Mouse (Mus musculus) fat pad, adult 2 months (tissue): ENCODE data around the gene Prpf18.
"Not testable (repeated sequence)": the region's sequence is repeated elsewhere in the genome, so short reads cannot be mapped to it uniquely, and the experiment has no call there.

Source experiments
- DNase-seq: peaks from one replicate; pipeline ENCODE4 v3.0.0-alpha.2; 2011; ENCODE audit warnings: low read depth, low spot score; ENCODE audit errors: extremely low read depth

Prpf18 gene

GRCm38 (mm10) chr2:4615014-4615546, 36.8 kb downstream of the Prpf18 start:
- no peak for DNase-seq

- not testable (repeated sequence) for DNase-seq
Observed at GRCm38 (mm10) chr2:4614276-4614929, 37.5 kb downstream of the Prpf18 start.

GRCm38 (mm10) chr2:4611704-4612103, 40.2 kb downstream of the Prpf18 start:
- no peak for DNase-seq

DNA sequence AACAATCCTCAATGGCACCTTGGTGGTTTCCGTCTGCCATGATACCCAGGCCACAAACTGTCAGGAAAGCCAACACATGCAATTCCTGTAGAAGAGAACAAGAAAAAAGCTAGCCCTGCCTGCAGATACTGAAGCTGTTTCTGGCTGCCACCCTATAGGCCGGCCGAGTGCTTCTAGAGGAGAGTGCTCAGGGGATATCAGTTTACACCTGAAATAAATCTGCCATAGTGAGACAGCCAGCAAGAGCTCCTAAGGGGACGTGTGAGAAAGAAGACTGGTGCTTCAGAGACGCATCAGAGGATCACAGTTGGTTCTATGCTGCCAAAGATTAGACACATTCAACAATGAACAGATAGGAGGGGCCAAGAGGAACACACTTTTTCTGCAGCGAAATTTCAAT, 40.6 kb downstream of the Prpf18 start:
- DNase-seq = no peak

DNA sequence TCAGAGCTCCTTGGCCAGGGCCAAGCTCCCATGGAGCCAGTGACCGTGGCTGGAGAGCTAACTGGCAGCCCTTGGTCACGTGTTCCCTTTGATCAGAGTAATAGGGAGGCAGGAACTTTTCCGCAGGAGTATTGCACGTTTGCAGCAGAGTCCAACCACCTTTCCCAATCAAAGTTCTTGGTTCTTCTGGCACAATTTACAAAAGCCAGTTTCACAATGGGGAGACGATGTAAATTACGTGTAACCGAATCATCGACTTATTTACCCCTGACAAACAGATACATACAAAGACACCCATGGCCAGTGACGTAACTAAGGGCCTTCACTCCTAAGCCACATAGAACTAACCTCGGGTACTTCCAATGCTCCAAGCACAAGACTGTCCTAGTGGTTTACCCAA, 42.5 kb downstream of the Prpf18 start:
- DNase-seq = peak; percentile 80

DNA sequence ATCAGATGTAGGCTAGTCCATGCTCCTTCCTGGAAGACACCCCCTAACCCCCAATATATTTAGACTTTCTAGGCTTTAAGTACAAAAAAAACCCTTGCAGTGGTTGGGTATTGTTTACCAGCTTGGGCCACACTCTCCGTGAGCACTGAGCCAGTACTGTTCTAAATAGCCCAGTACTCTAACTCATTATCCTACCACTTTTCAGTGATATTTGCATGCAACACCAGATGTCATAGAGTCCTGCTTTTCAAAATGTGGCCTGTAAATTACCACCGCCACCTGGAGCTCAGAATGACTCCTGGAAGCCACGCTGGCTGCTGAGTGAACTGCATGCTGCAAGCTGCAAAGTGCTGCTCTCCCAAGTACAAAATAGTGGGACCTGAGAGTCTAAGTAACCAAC, 43.7 kb downstream of the Prpf18 start:
- DNase-seq = no peak

DNA sequence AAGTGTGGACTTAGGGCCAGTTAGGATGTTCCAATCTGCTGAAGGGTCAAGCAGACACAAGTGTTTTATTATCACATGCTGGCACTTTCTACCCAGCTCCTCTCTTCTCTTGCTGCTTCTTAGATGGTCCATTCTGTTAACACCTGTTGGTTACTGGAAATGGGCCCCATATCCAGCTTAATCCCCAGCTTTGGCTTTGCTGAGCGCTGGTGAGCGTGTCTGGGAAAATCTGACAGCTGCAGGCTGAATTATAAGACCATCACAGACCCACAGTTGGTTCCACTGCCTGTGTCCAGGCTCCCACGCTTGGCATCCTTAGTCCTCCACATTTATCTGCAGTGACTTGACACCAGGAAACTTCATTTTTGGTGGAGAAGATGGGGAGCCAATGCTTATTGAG, 45.4 kb downstream of the Prpf18 start:
- DNase-seq = no peak

GRCm38 (mm10) chr2:4603361-4603945, 48.5 kb downstream of the Prpf18 start:
- DNase-seq = no peak

DNA sequence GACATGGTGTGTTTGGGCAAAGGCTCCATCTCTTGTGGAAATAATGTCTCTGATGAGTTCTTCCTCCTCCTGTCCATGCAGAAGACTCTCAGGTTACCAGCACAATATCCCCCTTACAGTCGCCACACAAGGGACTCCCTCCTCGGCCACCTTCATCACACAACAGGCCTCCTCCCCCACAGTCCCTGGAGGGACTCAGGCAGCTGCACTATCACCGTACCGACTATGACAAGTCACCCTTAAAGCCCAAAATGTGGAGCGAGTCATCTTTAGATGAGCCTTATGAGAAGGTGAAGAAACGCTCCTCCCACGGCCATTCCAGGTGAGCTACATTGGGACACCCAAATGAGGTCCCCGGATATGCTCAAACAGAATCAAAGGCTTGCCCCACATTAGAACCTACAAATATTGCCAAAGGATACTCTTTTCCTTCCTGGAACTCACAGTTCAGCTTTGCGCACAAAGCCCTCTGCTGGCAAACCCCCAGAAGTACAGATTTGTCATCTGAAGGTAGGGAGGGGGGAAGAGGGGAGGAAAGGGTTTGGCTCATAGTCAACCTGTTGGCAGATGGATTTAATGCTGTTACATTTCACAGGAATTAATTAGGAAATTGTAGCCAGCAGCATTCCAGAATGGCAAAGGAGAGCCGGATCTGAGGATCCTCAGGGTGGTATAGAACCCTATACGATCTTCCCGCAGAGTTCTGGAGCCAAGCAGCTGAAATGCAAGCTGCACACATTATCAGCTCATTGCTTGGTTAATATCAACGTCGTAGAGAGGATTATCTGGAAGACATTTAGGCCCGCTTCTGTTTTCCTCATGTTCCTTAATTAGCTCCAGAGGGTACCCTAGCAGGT, 50.7 kb downstream of the Prpf18 start:
- DNase-seq = peak; percentile 82

DNA sequence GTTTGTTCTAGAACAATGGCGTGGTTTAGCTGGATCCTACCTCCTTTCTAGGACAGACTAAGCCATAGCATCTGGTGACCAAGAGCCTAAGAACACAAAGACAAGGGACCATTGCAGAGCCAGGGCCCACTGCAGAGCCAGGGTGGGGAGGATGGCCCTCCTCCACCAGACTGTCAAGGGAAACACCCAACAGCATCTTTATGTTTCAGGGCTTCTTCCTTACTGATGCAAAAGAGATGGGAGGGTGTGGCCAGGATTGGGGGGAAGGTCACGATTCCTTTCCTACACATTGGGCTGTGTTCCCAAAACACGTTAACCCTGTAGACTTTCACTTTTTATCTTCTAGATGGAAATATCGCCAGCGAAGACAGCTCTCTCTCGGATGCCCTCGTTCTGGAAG, 54.9 kb downstream of the Prpf18 start:
- DNase-seq = no peak

DNA sequence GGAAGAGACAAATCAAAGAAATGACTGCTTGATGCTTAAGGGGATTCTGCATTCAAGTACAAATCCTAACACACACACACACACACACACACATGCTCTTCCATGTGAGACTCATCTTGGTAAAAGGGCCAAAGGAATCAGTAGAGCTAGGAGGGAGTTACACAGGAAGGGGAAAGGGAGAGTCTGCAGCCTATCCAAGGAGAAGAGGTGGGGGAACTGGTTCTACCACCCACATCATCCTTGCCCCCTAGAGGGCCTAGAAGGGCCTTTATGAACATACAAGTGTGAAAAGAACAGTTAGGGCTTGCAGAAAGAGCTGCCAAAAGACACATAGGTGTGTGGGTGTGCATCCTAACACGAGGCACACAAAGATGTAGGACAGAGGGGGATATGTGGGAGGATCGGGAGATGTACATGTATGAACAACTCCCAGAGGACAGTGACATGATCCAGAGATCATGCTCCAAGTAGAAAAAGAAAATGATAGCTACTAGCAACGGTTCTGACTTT, 58.0 kb downstream of the Prpf18 start:
- DNase-seq = peak; percentile 90

GRCm38 (mm10) chr2:4593433-4593832, 58.5 kb downstream of the Prpf18 start:
- no peak for DNase-seq

GRCm38 (mm10) chr2:4592666-4593065, 59.2 kb downstream of the Prpf18 start:
- no peak for DNase-seq

DNA sequence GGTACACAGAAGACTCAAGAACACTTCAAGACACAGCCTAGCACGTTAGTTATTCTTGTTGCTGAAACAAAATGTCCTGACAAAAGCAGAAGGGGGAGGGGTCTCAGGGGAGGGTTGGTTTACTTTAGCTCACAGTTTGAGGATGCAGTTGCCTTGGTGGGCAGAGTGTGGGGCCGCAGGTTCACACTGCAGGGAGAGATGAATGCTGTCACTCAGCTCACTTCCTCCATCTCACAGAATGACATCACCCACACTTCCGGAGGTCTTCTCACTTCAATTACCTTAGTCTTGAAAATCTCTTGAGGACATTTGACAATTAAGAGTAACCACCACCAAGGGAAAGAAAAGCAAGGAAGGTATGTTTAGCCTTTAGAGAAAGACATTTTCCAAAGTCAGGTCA, 60.3 kb downstream of the Prpf18 start:
- no peak for DNase-seq

GRCm38 (mm10) chr2:4587685-4588409, 64.1 kb downstream of the Prpf18 start:
- DNase-seq = no peak

- no peak for DNase-seq
Observed at GRCm38 (mm10) chr2:4586245-4586644, 65.7 kb downstream of the Prpf18 start.

DNA sequence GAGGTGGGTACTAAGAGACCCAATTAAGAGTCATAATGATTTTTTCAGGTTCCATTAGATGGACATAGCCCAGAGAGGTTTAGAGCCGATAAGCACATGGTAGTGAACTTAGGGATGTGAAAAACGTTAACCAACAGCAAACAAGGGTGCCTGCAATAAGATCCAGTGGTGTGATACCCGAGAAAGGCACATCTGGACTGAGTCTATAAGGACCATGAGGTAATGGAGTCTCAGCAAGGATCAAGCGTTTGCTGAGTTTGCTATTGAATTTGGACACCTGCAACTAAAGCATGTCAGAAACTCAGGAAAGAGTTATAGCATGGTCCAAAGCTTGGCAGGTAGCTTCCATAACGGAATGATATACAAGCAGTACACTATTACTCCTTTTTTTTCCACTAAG, 67.7 kb downstream of the Prpf18 start:
- DNase-seq = no peak

- DNase-seq = peak; percentile 66
Observed at GRCm38 (mm10) chr2:4582930-4583329, 69.0 kb downstream of the Prpf18 start.

- no peak for DNase-seq
Observed at GRCm38 (mm10) chr2:4580666-4581065, 71.2 kb downstream of the Prpf18 start.

- DNase-seq = no peak
Observed at GRCm38 (mm10) chr2:4579357-4580068, 72.4 kb downstream of the Prpf18 start.
